Mouse (Mus musculus) embryonic fibroblast, embryonic 13.5 days (primary cell): ENCODE measurements at regions not wholly inside any gene's neighbourhood (a gene's known extent, or its start where the extent isn't known, plus 50 kb on each side); places are given as distances from the start of the nearest gene placed in this dataset.
A peak's percentile ranks its signal among the peaks of the same experiment; 100 is the strongest.
"Not testable (repeated sequence)": the region's sequence is repeated elsewhere in the genome, so short reads cannot be mapped to it uniquely, and the experiment has no call there.

ENCODE experiments used
- H3K27ac ChIP-seq: 2 replicates; pipeline ENCODE4 v1.5.1; 2012; ENCODE audit warnings: low read length, control low read depth, inconsistent platforms; ENCODE audit not compliant: insufficient read depth
- H3K4me1 ChIP-seq: 2 replicates; pipeline ENCODE4 v1.6.1; 2011; ENCODE audit warnings: low read length; ENCODE audit not compliant: control insufficient read depth, insufficient read depth
- H3K4me3 ChIP-seq: 2 replicates; pipeline ENCODE4 v1.5.1; 2011; ENCODE audit warnings: mild to moderate bottlenecking, control low read depth, low read length; ENCODE audit not compliant: insufficient read depth
- CTCF ChIP-seq: IDR thresholded peaks from 2 replicates; pipeline ENCODE4 v1.5.1; 2011; ENCODE audit warnings: mild to moderate bottlenecking, control low read depth, low read length, moderate library complexity, borderline replicate concordance; ENCODE audit not compliant: insufficient read depth
- POLR2A ChIP-seq: IDR thresholded peaks from 2 replicates; pipeline ENCODE4 v1.6.1; 2011; ENCODE audit warnings: low read depth, mild to moderate bottlenecking, control low read depth, low read length, moderate library complexity

DNA sequence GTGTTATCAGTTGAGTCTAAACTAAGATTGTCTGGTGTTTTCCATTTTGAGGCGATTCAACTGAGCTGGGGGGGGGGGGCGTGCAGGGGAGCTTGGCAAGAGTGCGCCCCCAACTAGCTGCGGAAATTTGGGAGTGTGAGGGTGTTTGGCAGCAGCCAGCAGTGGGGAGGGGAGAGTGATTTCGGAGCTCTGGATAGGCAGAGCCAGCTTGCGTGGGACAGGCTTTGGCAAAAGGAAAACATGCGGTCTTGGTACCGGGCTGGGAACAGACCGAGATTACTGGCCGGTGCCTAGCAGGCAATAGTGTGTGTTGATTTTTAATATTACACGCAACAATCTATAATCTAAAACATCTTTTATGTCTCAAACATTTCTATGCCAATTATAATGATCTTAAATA is 199.4 kb upstream of the Cdk6 start:
- H3K4me3 ChIP-seq, H3K27ac ChIP-seq, H3K4me1 ChIP-seq: not testable (repeated sequence)

DNA sequence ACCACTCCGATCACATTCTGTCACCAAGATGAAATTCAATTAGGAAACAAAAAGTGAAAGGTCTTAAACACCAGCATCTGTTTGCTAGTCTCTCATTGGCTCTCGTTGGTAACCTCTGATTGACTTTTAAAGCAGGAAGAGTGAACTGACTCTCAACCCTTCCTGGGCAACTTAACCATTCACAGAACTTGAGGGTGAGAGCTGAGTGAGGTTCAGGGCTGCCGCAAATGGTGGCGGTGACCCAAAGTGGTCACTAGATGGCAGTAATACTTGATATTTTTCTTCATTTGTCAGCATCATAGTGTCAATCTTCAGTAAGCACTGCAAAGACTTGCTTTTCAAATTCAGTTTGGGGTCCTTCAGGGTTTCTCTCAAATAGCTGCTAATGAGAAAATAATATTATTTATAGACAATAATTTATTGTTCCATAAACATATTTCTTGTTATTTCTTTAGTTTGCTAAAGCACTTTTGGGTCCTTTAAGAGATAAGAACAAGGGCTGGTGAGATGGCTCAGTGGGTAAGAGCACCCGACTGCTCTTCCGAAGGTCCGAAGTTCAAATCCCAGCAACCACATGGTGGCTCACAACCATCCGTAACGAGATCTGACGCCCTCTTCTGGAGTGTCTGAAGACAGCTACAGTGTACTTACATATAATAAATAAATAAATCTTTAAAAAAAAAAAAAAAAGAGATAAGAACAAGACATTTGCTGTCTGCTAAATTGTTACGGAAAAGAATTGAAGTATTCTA is 194.6 kb upstream of the Cdk6 start:
- H3K4me3 ChIP-seq, H3K27ac ChIP-seq, H3K4me1 ChIP-seq: not testable (repeated sequence)

DNA sequence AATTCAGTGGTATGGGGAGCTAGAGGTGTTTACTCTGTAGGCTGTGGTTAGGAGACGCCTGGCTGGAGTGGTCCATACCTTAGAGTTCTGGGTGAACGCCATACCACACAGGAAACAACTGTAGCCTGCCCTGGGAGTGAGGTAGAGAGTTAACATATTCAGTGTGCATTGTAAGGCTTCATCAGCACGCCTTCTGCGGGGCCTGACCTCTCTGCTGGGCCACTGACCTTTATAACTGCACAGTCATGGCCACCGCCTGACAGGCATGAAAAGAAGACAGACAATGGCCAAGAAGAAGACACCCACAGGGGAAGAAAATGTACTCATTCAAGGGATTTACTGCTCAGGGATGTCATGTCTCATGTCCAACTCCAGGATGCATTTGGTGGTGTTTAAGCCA is 191.4 kb upstream of the Cdk6 start:
- H3K4me1 ChIP-seq, H3K27ac ChIP-seq, H3K4me3 ChIP-seq: not testable (repeated sequence)

DNA sequence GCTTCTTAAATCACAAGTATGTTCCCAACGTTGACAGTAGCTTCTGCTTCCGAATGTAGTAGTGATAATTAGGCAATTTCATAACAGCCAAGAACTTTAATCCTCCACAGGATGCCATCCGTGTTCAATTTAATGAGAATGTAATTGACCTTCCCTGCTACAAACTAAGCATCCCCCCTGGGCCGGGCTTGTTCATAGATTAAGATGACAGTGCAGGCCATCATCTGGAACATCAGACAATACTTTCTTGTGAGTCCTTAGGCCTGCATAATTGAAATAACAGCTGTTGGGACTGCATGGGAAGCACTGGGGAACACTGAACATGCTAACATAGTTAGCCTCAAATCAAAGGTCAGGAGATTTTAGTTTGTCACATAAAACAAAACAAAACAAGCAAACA is 190.5 kb upstream of the Cdk6 start:
- H3K4me3 ChIP-seq, H3K4me1 ChIP-seq, H3K27ac ChIP-seq: not testable (repeated sequence)

DNA sequence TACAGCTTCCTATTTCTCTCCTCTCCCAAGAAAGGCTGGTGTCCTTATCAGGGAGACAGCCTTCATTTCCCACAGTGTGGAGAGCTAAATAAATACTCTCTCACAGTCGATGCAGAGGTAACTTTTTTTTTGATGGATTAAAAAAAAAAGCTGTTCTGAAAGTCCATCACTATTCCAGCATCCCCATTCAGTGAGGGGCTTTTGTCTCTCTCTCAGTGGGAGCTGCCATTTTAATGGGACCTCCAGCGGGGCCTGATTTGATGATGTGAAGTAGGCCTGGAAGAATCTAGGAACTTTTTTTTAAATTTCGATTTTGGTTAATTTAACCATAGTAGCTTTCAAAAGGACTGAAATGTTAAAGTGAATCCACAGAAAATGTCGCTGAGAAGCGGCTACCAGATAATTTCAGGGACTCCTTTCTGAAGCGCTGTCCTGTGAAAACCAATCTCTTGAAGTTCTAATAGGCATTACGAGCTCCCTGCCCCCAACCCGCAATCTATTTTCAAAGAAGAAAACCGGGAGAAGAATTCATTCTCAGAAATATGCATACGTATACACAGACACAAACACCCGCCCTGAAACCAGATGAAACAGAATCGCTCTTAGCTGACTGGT is 189.6 kb upstream of the Cdk6 start:
- peak overlapping the region; percentile 52 for H3K27ac ChIP-seq
- H3K4me3 ChIP-seq, H3K4me1 ChIP-seq: not testable (repeated sequence)

DNA sequence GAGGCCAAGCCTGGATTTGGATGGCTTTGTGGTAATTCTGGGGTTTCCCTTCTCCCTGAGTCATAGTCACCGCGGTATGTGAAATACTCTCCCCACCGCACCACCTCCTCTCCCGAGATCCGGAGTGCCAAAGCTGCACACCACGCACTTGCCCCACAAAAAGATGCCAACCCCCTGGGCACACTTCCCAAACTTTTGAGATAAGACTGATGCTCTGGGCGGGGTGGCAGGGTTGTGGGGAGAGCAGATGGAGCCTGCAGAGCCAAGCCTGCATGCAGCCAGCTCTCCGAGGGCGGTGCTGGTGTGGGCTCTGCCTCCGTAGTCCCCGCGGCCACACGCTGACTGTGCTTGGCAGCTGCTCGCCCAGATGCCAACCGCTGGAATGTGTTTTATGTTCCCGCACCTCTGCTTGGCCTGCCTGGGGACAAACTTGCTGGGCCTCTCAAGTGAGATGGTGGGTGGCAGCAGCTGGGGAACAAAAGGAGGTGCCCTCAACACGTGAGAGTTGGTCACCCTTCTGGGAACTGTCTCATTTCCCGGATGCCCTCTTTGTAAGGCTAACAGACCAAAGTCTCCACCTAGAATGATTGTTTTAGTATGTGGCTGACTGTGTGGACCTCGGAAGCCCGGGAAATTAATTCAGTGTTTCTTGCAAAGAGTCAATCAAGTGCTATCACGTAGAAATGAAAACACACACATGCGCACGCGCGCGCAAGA is 189.0 kb upstream of the Cdk6 start:
- peak overlapping the region; percentile 37 for H3K27ac ChIP-seq
- not testable (repeated sequence) for H3K4me1 ChIP-seq, H3K4me3 ChIP-seq

DNA sequence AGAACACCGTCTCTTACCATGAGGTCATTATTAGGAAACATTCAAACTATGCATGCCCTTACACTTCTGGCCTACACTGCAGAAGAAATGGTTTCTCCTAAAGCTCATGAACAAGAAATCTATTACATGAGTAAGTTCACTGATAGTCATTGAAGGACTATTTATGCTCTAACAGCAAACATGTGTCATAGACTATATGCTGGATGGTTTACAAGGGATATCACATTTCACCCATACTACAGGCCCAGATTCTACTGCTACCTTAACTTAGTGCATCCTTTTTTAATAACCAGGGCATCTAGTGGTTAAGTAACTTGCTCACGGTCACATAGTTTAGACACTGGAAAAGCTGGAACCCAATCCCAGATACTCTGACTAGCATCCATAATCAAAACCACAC is 175.8 kb upstream of the Cdk6 start:
- H3K27ac ChIP-seq, H3K4me3 ChIP-seq, H3K4me1 ChIP-seq: not testable (repeated sequence)

DNA sequence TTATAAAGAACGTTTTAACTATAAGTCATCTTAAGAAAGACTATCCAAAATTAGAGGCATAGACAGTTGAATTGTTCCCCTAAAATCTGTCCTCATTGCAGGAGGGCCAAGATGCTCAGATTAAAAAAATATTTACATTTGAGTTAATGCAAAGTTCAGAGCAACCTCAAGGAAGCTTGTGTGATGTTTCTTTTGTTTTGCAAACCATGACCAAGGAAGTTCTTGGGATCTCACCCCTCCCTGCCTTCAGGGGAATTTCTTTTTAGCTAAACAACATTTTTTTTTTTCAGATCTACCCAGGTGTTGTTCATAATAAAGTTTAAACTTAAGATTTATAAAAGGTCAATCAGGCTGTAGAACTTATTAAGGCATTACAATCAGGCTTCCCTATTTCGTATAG is 174.8 kb upstream of the Cdk6 start:
- not testable (repeated sequence) for H3K27ac ChIP-seq, H3K4me1 ChIP-seq, H3K4me3 ChIP-seq

DNA sequence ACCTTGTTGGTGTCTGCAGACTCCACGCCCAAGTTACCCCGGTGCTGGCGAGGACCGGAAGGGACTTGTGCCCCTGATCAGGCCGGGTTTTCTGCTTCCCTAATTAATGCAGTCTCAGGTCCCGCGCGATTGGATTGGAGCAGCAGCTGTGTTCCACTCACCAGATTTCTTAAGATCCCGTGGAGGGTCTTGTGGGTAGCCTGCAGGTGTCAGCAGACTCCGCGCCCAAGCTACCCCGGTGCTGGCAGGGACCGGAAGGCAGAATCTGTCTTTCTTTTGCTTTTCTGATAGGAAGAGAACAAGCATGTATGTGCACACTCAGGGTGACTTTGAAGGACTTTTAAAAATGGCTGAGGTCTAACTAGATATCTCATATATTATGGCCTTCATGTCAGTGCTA is 147.7 kb upstream of the Cdk6 start:
- not testable (repeated sequence) for H3K4me3 ChIP-seq, H3K27ac ChIP-seq

DNA sequence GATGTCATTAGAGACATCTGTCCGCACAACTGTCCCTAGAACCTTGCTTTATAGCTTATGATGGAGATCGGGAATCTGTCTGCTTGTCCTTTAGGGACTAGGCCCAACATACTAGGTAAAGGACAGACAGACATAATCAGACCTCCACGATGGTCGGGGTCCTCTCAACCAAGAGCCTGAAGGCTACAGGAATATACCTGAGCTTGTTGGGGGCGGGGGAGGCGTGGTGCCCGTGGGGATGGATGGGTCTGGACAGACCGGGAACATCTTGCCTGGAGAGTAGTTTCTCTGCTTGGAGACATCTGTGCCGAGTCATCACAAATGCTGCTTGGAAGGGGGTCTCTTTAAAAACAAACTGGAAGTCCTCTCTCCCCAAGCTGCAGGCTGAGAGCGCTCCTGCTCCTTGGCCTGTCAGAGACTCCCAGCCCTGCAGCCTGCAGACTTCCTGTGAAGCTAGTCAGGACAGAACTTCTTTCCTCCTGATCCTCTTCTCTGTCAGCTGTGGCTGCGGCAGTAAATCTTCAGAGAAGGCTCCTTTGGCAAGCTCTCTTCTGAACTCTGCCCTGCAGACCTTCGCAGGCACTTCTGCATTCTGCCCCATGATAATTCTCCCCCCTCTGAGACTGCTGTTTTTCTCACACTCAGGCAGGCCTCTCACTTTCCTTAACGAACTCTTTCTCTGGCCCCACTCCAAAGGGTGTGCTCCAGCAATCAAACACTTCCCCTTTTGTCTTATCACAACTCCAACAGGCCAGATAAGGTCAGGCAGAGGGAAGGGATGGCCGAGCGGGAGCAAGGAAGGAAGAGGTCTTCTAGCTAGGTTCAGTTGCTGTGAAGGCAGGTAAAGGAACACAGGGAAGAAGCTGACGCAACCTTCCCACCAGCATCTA is 143.1 kb upstream of the Cdk6 start:
- no peak overlapping the region for H3K4me3 ChIP-seq
- 0 out of 2 replicates have a peak overlapping the region, but pooled peaks have one; percentile 12 for H3K27ac ChIP-seq
- TF ChIP-seq POLR2A, result no peak
- TF ChIP-seq CTCF, result no peak
- H3K4me1 ChIP-seq, result peaks cover 3% of the 10 kb centered on the region; the same call in 1 of the 2 replicates

More for the DNA sequence above, 147.7 kb upstream of the Cdk6 start:
- H3K4me1 ChIP-seq, result not testable (repeated sequence)

DNA sequence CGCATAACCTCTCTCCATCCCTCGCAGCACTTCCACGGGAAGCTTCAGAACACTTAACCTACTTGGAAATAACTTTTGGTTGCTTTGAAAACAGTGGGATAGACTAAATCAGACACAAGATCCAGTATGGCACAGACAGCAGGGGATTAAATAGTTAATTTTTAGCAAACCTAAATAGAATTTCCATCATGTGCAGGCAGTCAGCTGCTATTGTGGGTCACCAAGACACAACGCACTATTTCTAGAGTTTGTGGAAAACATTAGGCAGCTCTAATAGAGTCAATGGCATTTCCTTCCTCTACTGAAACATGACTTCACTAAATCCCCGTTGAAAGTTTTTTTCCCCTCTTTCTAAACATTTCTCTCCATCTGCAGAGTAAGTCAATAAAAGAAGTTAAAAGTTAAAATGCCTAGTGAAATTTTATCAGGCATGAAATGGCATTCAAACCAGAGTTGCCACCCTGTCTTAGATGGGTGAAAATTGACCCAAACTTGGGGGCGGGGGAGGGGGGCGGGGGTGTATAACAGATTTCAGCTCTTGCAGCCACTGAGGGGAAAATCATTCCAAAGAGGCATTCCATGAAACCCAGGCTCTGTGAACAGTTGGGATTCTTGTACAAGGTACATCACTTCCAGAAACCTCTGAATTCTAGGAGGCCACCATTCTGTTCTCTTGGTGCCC is 142.3 kb upstream of the Cdk6 start:
- not testable (repeated sequence) for H3K4me3 ChIP-seq, H3K4me1 ChIP-seq
- H3K27ac ChIP-seq, result 0 out of 2 replicates have a peak overlapping the region, but pooled peaks have one; percentile 12

DNA sequence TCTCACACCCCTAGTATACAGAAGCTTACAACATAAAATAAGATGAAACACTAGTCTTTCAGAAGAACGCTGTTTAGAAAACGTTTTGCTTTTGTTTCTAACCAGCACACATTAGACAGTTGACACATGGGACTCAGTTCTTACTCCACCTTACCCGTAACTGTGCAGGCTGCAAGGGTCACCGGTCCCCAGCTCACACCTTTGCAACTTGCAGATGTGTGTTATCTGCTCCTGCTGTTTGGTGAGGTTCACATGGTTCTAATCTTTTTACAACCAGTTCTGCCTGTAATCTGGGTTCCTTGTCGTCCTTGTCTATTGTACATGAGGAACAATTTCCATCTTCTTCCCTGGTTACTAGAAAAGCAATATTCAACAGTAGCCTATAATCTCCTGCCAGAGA is 135.1 kb upstream of the Cdk6 start:
- not testable (repeated sequence) for H3K27ac ChIP-seq, H3K4me3 ChIP-seq, H3K4me1 ChIP-seq

DNA sequence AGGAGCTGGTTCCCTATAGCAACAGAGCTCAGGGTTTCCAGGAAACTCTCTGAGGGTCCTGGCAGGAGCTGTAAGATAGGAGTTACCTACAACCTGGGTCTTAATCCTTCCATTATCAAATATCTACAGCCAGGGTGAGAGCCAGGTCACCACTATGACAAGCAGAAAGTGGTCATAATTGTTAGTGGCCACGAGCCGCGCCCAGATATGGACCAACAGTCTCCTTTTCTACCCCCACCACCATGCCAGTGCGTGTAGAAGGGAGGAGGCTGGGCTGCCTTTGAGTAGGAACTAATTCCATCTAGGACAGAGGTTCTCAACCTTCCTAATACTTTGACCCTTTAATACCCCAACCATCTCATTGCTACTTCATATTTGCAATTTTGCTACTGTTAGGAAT is 133.0 kb upstream of the Cdk6 start:
- not testable (repeated sequence) for H3K27ac ChIP-seq, H3K4me3 ChIP-seq, H3K4me1 ChIP-seq
